Mouse (Mus musculus) C3H10T1/2 (cell line): Measurements from ENCODE around the gene Crbn. TPM values are rescaled to one million over a fixed set of nuclear protein-coding genes. Genes with fewer than 3 reads are reported as not detected.

ENCODE experiments used
- polyA plus RNA-seq, 2 experiments: library from polyadenylated mRNA; unstranded; fragments of >200 nt; fragmentation: generic; extraction: Trizol; gene quantifications; one replicate each; pipeline ENCODE4 v1.2.1; 2012; ENCODE audit warnings: missing spikeins in 2 of 2

Crbn gene
- 1 to 10 TPM in 1 of 2 experiments, under 1 TPM in 1; 0.32 to 6.5 TPM for polyA plus RNA-seq

DNA sequence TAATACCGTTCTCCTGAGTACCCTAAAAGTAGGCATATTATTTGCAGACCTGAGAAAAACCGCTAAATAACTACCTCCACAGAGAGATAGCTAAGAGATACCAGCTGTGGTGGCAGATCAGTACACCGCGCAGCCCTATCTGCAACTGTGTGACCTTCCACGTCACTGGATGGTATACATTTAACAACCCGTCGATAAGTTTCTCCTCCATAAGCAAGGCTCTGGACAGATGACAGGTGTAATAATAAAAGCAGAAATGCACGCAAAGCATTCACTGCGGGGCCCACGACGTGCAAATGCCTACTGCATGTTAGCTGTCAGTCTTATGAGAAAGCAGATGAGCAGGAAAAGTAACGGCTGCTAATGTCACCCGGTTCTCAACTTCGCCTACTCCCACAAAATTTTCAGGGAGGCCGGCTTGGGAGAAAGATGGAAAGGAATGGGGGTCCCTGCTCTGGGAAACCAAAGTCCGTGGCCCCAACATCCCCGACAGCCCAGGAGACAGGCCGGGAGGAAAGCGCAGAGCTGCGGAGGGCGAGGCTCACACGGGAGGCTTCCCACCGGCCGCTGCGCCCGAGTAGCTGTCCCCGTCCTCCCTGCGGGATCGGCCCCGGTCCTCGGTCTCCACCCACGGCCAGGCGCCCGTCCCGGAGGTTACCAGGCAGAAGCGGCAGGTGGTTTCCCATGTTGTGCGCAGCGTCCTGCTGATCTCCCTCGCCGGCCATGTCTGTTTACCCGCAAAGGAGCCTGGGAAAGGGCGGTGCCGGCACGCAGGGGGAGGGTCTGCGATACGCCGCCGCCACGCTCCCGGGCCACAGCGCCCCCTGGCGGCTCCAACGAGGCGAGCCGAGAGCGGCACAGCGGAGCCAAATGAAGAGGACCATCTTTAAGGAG lies at the start of gene Crbn:
Gene Crbn (minus strand): TSS at position 745 of the 894 bp plus-strand sequence.

DNA sequence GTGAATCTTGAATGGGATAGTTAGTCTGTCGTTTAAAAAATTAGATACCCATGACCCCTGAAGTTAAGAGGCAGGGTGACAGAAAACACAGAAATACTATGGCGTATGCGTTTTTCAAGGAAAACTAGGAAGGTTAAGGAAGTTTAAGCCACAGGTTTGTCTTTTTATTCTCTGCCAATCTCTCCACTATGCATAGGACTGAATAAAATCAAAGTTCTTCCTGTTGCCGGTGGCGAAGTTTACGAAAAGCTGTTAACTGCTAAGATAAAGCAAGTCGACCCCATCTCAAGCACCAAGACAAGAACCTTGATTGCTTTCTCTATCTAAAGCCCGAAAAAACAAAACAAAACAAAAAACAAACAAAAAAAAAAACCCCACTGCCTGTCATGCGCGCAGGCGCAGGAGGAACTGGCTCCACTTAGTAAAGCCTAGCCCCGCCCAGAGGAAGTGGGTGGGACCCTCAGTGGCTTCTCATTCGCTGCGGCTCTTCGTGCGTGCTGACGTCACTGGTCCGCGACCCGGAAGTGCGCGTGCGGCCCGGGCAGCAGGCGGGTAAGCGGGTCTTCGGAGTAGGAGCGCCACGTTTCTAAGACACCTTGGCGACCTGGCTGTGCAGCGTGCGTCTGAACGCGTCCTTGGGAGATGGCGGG lies 31.1 kb downstream of the Crbn start, which contains the start of gene Trnt1:
Gene Trnt1 (plus strand): TSS at position 481 of the 650 bp plus-strand sequence.

DNA sequence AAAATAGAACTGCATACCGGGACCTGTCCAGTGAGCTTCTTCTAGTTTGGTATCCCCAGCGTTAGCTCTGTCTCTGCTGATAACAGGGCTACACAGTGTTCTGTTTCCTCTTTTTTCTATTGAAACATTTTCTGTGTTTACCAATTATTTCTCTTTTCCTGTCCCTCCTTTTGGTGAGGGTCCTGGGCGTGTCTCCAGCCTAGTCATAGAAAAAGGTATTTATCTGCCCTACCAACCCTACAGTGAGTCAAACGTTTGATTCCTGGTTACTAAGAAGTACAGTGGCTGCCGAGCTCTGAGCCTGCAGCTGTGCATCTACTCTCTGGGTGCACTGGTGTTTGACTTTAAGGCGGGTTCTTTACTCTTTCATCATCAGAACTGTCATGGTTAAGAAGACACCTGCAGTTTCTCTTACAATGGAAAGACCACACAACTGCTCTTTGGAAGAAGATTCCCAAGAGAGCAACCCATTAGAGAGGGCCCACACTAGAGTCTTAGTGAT lies 50.9 kb downstream of the Crbn start, which contains the start of gene Il5ra:
Gene Il5ra (minus strand): TSS at position 151 of the 502 bp plus-strand sequence.

Other genes with a start within 250 kb of the Crbn start
- gene Il5ra, start 51.0 kb downstream of the Crbn start, polyA plus RNA-seq: not detected
- 1 to 10 TPM in 1 of 2 experiments, under 1 TPM in 1; 0.81 to 5.7 TPM for gene Trnt1, start 31.0 kb downstream of the Crbn start, polyA plus RNA-seq